Comparison of ENCODE assay signal across 31 mouse cellular contexts in genomic region chr6:91743886-91744285, GRCm38 (mm10).
DNase-seq lines count a peak whose midpoint lies in the region; ATAC-seq and TF ChIP-seq lines count a peak whose summit lies in the region.
"Had no signal": no experiment of that assay in that cellular context is flagged by ENCODE, and none has a peak within 500 bp of the region (broad histone marks: within the 10 kb centered on the region; RNA-seq: fewer than 3 reads in every experiment).

No protein-coding gene starts in this region.

- no peaks in the 10 kb centered on the region for H3K9me3 ChIP-seq in lung, embryonic 14.5 days (ENCODE audit: low read depth, low read length)
- H3K9me3 ChIP-seq in kidney, postnatal 0 days (replicated peaks; ENCODE audit: low read length): no peaks in the 10 kb centered on the region
- no peaks in the 10 kb centered on the region for H3K9me3 ChIP-seq in hindbrain, embryonic 16.5 days (ENCODE audit: control insufficient read depth, low read length)
- no peaks in the 10 kb centered on the region for H3K9me3 ChIP-seq in neural tube, embryonic 15.5 days (replicated peaks)
- H3K9me3 ChIP-seq: forebrain, embryonic 12.5 days; heart, embryonic 10.5 days; hindbrain, embryonic 13.5 days; limb, embryonic 15.5 days; liver, embryonic 13.5 days had no signal

- no peaks in the 10 kb centered on the region for H3K27me3 ChIP-seq in kidney, adult 2 months (replicated peaks; ENCODE audit: control insufficient read depth, insufficient read depth, low read length)
- H3K27me3 ChIP-seq in lung, embryonic 14.5 days (ENCODE audit: insufficient read depth, low read length): no peaks in the 10 kb centered on the region
- no peaks in the 10 kb centered on the region for H3K27me3 ChIP-seq in kidney, postnatal 0 days (ENCODE audit: insufficient read depth, low read length)
- no peaks in the 10 kb centered on the region for H3K27me3 ChIP-seq in hindbrain, embryonic 16.5 days (replicated peaks; ENCODE audit: control insufficient read depth, insufficient read depth, low read length)
- H3K27me3 ChIP-seq in neural tube, embryonic 15.5 days (replicated peaks): no peaks in the 10 kb centered on the region
- H3K27me3 ChIP-seq: forebrain, embryonic 12.5 days; hindbrain, embryonic 13.5 days; limb, embryonic 15.5 days; liver, embryonic 13.5 days; neural tube, embryonic 12.5 days had no signal

- WGBS in kidney, adult 2 months: 51% methylated on average over 4 of the region's 4 CpGs
- 47% methylated on average over 4 of the region's 4 CpGs for WGBS in lung, embryonic 14.5 days
- WGBS in kidney, postnatal 0 days: 32% methylated on average over 4 of the region's 4 CpGs
- 68% methylated on average over 4 of the region's 4 CpGs for WGBS in hindbrain, embryonic 16.5 days
- 44% methylated on average over 4 of the region's 4 CpGs for WGBS in neural tube, embryonic 15.5 days

- peaks cover 23% of the 10 kb centered on the region; the same call in 1 of the 2 replicates for H3K4me1 ChIP-seq in kidney, adult 2 months (ENCODE audit: control insufficient read depth, insufficient read depth, low read length)
- H3K4me1 ChIP-seq in lung, embryonic 14.5 days (ENCODE audit: insufficient read depth): no peaks in the 10 kb centered on the region
- 0 out of 2 replicates have a peak, but pooled peaks cover 5% of the 10 kb centered on the region for H3K4me1 ChIP-seq in kidney, postnatal 0 days (replicated peaks; ENCODE audit: insufficient read depth, low read length)
- H3K4me1 ChIP-seq in hindbrain, embryonic 16.5 days (ENCODE audit: control insufficient read depth, insufficient read depth, low read depth, low read length): no peaks in the 10 kb centered on the region
- H3K4me1 ChIP-seq in neural tube, embryonic 15.5 days: 0 out of 2 replicates have a peak, but pooled peaks cover 2% of the 10 kb centered on the region
- H3K4me1 ChIP-seq: forebrain, embryonic 12.5 days; hindbrain, embryonic 13.5 days; liver, embryonic 13.5 days; neural tube, embryonic 12.5 days had no signal

- peaks cover 2% of the 10 kb centered on the region; the same call in 1 of the 2 replicates for H3K36me3 ChIP-seq in kidney, adult 2 months (ENCODE audit: control insufficient read depth, insufficient read depth, low read length)
- peaks cover 68% of the 10 kb centered on the region for H3K36me3 ChIP-seq in lung, embryonic 14.5 days (ENCODE audit: insufficient read depth)
- peaks cover 53% of the 10 kb centered on the region for H3K36me3 ChIP-seq in kidney, postnatal 0 days (ENCODE audit: insufficient read depth, low read length)
- peaks cover 35% of the 10 kb centered on the region for H3K36me3 ChIP-seq in hindbrain, embryonic 16.5 days (ENCODE audit: control insufficient read depth, insufficient read depth, low read length)
- H3K36me3 ChIP-seq in neural tube, embryonic 15.5 days: peaks cover 59% of the 10 kb centered on the region

- ATAC-seq in lung, embryonic 14.5 days (ENCODE audit: insufficient read depth): no peak
- no peak; the same call in 1 of the 2 replicates for ATAC-seq in kidney, postnatal 0 days (replicated peaks; ENCODE audit: low FRiP score, low read depth)
- ATAC-seq in hindbrain, embryonic 16.5 days: no peak
- ATAC-seq in neural tube, embryonic 15.5 days (ENCODE audit: low FRiP score): no peak
- ATAC-seq: activated CD4-positive, CD25-positive, alpha-beta regulatory T cell, adult 4 months; forebrain, postnatal 0 days; intestine, postnatal 0 days had no signal

- H3K4me2 ChIP-seq in lung, embryonic 14.5 days: no peak overlapping the region
- H3K4me2 ChIP-seq in kidney, postnatal 0 days (ENCODE audit: low read length): no peak overlapping the region
- H3K4me2 ChIP-seq in hindbrain, embryonic 16.5 days (ENCODE audit: low read length): no peak overlapping the region
- no peak overlapping the region for H3K4me2 ChIP-seq in neural tube, embryonic 15.5 days
- H3K4me2 ChIP-seq: forebrain, embryonic 12.5 days; hindbrain, embryonic 13.5 days; limb, embryonic 15.5 days; liver, embryonic 13.5 days; midbrain, embryonic 11.5 days; neural tube, embryonic 12.5 days had no signal

- no peak for TF ChIP-seq CTCF in kidney, adult 2 months (conservative IDR thresholded peaks at IDR 0.05; ENCODE audit: insufficient read depth, insufficient read length, low read depth, low read length)
- no peak for TF ChIP-seq CTCF in lung, embryonic 14.5 days (IDR thresholded peaks at IDR 0.05; ENCODE audit: low read depth)
- peak; percentile 6; the same call in 1 of the 2 replicates for TF ChIP-seq CTCF in kidney, postnatal 0 days (IDR thresholded peaks at IDR 0.05; ENCODE audit: low read depth)

- peak; percentile 43 for DNase-seq in kidney, adult 2 months
- DNase-seq in kidney, adult 9 months: no peak
- peak; percentile 9 for DNase-seq in lung, embryonic 14.5 days
- no peak for DNase-seq in lung, postnatal 25 days (ENCODE audit: low spot score)
- DNase-seq in kidney, postnatal 0 days (ENCODE audit: low spot score): peak; percentile 89
- peak; percentile 41 to 66 for DNase-seq in kidney, postnatal 4 days
- DNase-seq: adrenal gland, adult 8-10 months; B cell, adult 2 months; cerebellum, adult 8-10 months; cerebellum, postnatal 25 days; embryo, embryonic 11 days; forebrain, postnatal 0 days; gastrocnemius, postnatal 10 days; heart, postnatal 36 days; liver, embryonic 13.5 days; lung, adult 18-20 months; lung, postnatal 10 days; retina, postnatal 1 day; right cerebral cortex, postnatal 14 days had no signal

- peak overlapping the region; percentile 28; the same call in 1 of the 2 replicates for H3K27ac ChIP-seq in kidney, adult 2 months (ENCODE audit: insufficient read depth, low read depth, low read length)
- no peak overlapping the region for H3K27ac ChIP-seq in lung, embryonic 14.5 days (ENCODE audit: low read depth)
- peak overlapping the region; percentile 60 for H3K27ac ChIP-seq in kidney, postnatal 0 days
- H3K27ac ChIP-seq in hindbrain, embryonic 16.5 days (ENCODE audit: low read depth, low read length): no peak overlapping the region
- H3K27ac ChIP-seq in neural tube, embryonic 15.5 days (replicated peaks): no peak overlapping the region
- H3K27ac ChIP-seq: forebrain, embryonic 12.5 days; heart, embryonic 10.5 days; hindbrain, embryonic 13.5 days; left cerebral cortex, adult 2 months; limb, embryonic 15.5 days; liver, embryonic 13.5 days; neural tube, embryonic 12.5 days had no signal

- H3K4me3 ChIP-seq in kidney, adult 2 months (ENCODE audit: insufficient read depth, low read depth, low read length): no peak overlapping the region
- no peak overlapping the region for H3K4me3 ChIP-seq in lung, embryonic 14.5 days (ENCODE audit: low read depth, low read length)
- H3K4me3 ChIP-seq in kidney, postnatal 0 days (replicated peaks; ENCODE audit: low read depth, low read length): no peak overlapping the region
- no peak overlapping the region for H3K4me3 ChIP-seq in hindbrain, embryonic 16.5 days (ENCODE audit: low read length)
- no peak overlapping the region for H3K4me3 ChIP-seq in neural tube, embryonic 15.5 days (replicated peaks)
- H3K4me3 ChIP-seq: forebrain, embryonic 12.5 days; heart, embryonic 10.5 days; hindbrain, embryonic 13.5 days; left cerebral cortex, adult 2 months; limb, embryonic 15.5 days; liver, embryonic 13.5 days; myocyte; neural tube, embryonic 12.5 days had no signal

- no peak for TF ChIP-seq POLR2A in kidney, adult 2 months (IDR thresholded peaks at IDR 0.05; ENCODE audit: low read depth, low read length)

- H3K9ac ChIP-seq in lung, embryonic 14.5 days: no peak overlapping the region
- H3K9ac ChIP-seq in kidney, postnatal 0 days (ENCODE audit: low read depth, low read length): no peak overlapping the region
- no peak overlapping the region for H3K9ac ChIP-seq in hindbrain, embryonic 16.5 days (ENCODE audit: low read depth, low read length)
- H3K9ac ChIP-seq in neural tube, embryonic 15.5 days (replicated peaks): no peak overlapping the region
- H3K9ac ChIP-seq: forebrain, embryonic 12.5 days; forebrain, postnatal 0 days; hindbrain, embryonic 13.5 days; limb, embryonic 15.5 days; liver, embryonic 13.5 days; neural tube, embryonic 12.5 days had no signal

Comparison
In these comparisons a context has a peak if more than half of its experiments do, and no peak if none do; other contexts are left out.
1. DNase-seq: peak in kidney, adult 2 months (single experiment), lung, embryonic 14.5 days (single experiment), kidney, postnatal 0 days (single experiment) and kidney, postnatal 4 days (2 of 2); none in kidney, adult 9 months (single experiment) and lung, postnatal 25 days (single experiment).
2. H3K27ac ChIP-seq: peak in kidney, adult 2 months (single experiment) and kidney, postnatal 0 days (single experiment); none in lung, embryonic 14.5 days (single experiment), hindbrain, embryonic 16.5 days (single experiment) and neural tube, embryonic 15.5 days (single experiment).